Comparison of ENCODE assay signal across 8 mouse cellular contexts in the genomic region with DNA sequence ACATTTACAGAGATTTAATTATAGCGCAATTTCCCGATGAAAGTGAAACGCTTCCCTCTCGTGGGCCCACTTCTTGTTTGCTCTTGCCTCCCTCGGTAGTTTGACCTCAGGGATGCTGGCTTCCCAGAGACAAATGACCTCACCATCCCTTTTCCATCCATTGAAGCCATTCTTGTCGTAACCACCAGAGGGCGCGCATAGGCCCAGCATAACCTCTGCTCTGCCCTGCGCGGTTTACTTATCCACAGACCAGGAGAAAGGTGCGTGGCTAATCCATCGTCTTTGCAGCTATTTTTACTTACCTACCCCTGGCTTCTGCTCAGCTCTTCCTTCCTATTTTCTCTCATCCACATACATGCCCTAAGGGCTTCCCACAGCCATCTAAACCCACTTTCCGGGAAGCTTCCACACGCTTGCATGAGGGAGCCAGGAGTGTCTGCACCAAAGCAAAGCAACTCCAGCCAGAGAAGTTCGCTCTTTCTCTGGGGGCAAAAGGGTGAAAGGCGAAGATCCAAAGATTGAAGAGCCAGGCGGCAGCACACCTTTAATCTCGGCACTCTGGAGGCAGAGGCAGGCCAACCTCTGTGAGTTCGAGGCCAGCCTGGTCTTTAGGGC. TPM values are rescaled to one million over a fixed set of nuclear protein-coding genes. Genes with fewer than 3 reads are reported as not detected.
DNase-seq lines count a peak whose midpoint lies in the region; ATAC-seq and TF ChIP-seq lines count a peak whose summit lies in the region.

No protein-coding gene starts in this region.

- 0 out of 2 replicates have a peak overlapping the region, but pooled peaks have one; percentile 15 for H3K4me2 ChIP-seq in heart, embryonic 12.5 days
- no peak overlapping the region for H3K4me2 ChIP-seq in kidney, embryonic 15.5 days
- no peak overlapping the region for H3K4me2 ChIP-seq in liver, embryonic 13.5 days
- H3K4me2 ChIP-seq in neural tube, embryonic 12.5 days (replicated peaks) = no peak overlapping the region
- H3K4me2 ChIP-seq in stomach, postnatal 0 days (replicated peaks; ENCODE audit: low read depth) = no peak overlapping the region

- H3K9ac ChIP-seq in heart, embryonic 12.5 days = no peak overlapping the region; the same call in 1 of the 2 replicates
- no peak overlapping the region for H3K9ac ChIP-seq in kidney, embryonic 15.5 days
- no peak overlapping the region for H3K9ac ChIP-seq in liver, embryonic 13.5 days
- no peak overlapping the region for H3K9ac ChIP-seq in neural tube, embryonic 12.5 days
- H3K9ac ChIP-seq in stomach, postnatal 0 days (ENCODE audit: low read length) = no peak overlapping the region

- TF ChIP-seq POLR2A in bone marrow, adult 2 months (IDR thresholded peaks at IDR 0.05; ENCODE audit: borderline replicate concordance, control insufficient read depth, low read depth, low read length) = no peak
- TF ChIP-seq POLR2A in embryonic fibroblast, embryonic 13.5 days (IDR thresholded peaks at IDR 0.05; ENCODE audit: low read depth, low read length) = no peak

- peak; percentile 96 for TF ChIP-seq CTCF in bone marrow, adult 2 months (IDR thresholded peaks at IDR 0.05; ENCODE audit: control insufficient read depth, insufficient read depth, low read length)
- TF ChIP-seq CTCF in embryonic fibroblast, embryonic 13.5 days (IDR thresholded peaks at IDR 0.05; ENCODE audit: borderline replicate concordance, insufficient read depth, low read length) = peak; percentile 83; the same call in 1 of the 2 replicates
- peak; percentile 96 for TF ChIP-seq CTCF in stomach, postnatal 0 days (IDR thresholded peaks at IDR 0.05; ENCODE audit: low read depth)

- H3K27me3 ChIP-seq in heart, embryonic 12.5 days (replicated peaks) = no peaks in the 10 kb centered on the region
- no peaks in the 10 kb centered on the region for H3K27me3 ChIP-seq in kidney, embryonic 15.5 days
- H3K27me3 ChIP-seq in liver, embryonic 13.5 days = no peaks in the 10 kb centered on the region
- no peaks in the 10 kb centered on the region for H3K27me3 ChIP-seq in neural tube, embryonic 12.5 days (replicated peaks)
- no peaks in the 10 kb centered on the region for H3K27me3 ChIP-seq in stomach, postnatal 0 days (ENCODE audit: control insufficient read depth, insufficient read depth, low read length)

- peak; percentile 69 for DNase-seq in CD4-positive helper T cell, adult 2 months (ENCODE audit: low read depth, low spot score)
- DNase-seq in liver, embryonic 13.5 days = peak; percentile 60
- DNase-seq in stomach, postnatal 0 days (ENCODE audit: low spot score) = peak; percentile 85

- no peaks in the 10 kb centered on the region for H3K36me3 ChIP-seq in heart, embryonic 12.5 days
- H3K36me3 ChIP-seq in kidney, embryonic 15.5 days = no peaks in the 10 kb centered on the region
- H3K36me3 ChIP-seq in liver, embryonic 13.5 days = no peaks in the 10 kb centered on the region
- H3K36me3 ChIP-seq in neural tube, embryonic 12.5 days = no peaks in the 10 kb centered on the region
- no peaks in the 10 kb centered on the region for H3K36me3 ChIP-seq in stomach, postnatal 0 days (ENCODE audit: control insufficient read depth, insufficient read depth, low read length)

- no peaks in the 10 kb centered on the region for H3K4me1 ChIP-seq in bone marrow, adult 2 months (ENCODE audit: control insufficient read depth, insufficient read depth, low read length)
- no peaks in the 10 kb centered on the region for H3K4me1 ChIP-seq in embryonic fibroblast, embryonic 13.5 days (ENCODE audit: control insufficient read depth, insufficient read depth, low read length)
- H3K4me1 ChIP-seq in heart, embryonic 12.5 days (replicated peaks) = peaks cover 5% of the 10 kb centered on the region; the same call in 1 of the 2 replicates
- H3K4me1 ChIP-seq in kidney, embryonic 15.5 days = no peaks in the 10 kb centered on the region
- H3K4me1 ChIP-seq in liver, embryonic 13.5 days (replicated peaks) = peaks cover 3% of the 10 kb centered on the region; the same call in 1 of the 2 replicates
- H3K4me1 ChIP-seq in neural tube, embryonic 12.5 days = no peaks in the 10 kb centered on the region
- H3K4me1 ChIP-seq in stomach, postnatal 0 days (replicated peaks; ENCODE audit: control insufficient read depth, insufficient read depth) = no peaks in the 10 kb centered on the region

- no peak overlapping the region for H3K4me3 ChIP-seq in bone marrow, adult 2 months (replicated peaks; ENCODE audit: control insufficient read depth, low read depth, low read length)
- no peak overlapping the region for H3K4me3 ChIP-seq in embryonic fibroblast, embryonic 13.5 days (ENCODE audit: insufficient read depth, low read length)
- no peak overlapping the region for H3K4me3 ChIP-seq in heart, embryonic 12.5 days
- H3K4me3 ChIP-seq in kidney, embryonic 15.5 days (replicated peaks) = no peak overlapping the region
- H3K4me3 ChIP-seq in liver, embryonic 13.5 days (replicated peaks) = no peak overlapping the region
- H3K4me3 ChIP-seq in neural tube, embryonic 12.5 days = no peak overlapping the region
- H3K4me3 ChIP-seq in stomach, postnatal 0 days (ENCODE audit: low read depth, low read length) = no peak overlapping the region

- H3K27ac ChIP-seq in bone marrow, adult 2 months (ENCODE audit: control insufficient read depth, insufficient read depth, low read depth, low read length, poor library complexity) = no peak overlapping the region
- no peak overlapping the region for H3K27ac ChIP-seq in embryonic fibroblast, embryonic 13.5 days (ENCODE audit: insufficient read depth, low read length)
- no peak overlapping the region for H3K27ac ChIP-seq in heart, embryonic 12.5 days (ENCODE audit: poor library complexity, severe bottlenecking)
- H3K27ac ChIP-seq in kidney, embryonic 15.5 days = no peak overlapping the region
- no peak overlapping the region for H3K27ac ChIP-seq in liver, embryonic 13.5 days
- H3K27ac ChIP-seq in neural tube, embryonic 12.5 days = no peak overlapping the region
- no peak overlapping the region for H3K27ac ChIP-seq in stomach, postnatal 0 days (replicated peaks)

- peak; percentile 71 for ATAC-seq in heart, embryonic 12.5 days (ENCODE audit: insufficient number of reproducible peaks, low FRiP score)
- ATAC-seq in kidney, embryonic 15.5 days (replicated peaks; ENCODE audit: low FRiP score) = peak; percentile 78; the same call in 1 of the 2 replicates
- peak; percentile 51; the same call in 1 of the 2 replicates for ATAC-seq in liver, embryonic 13.5 days (ENCODE audit: low read depth)
- 0 out of 2 replicates have a peak, but pooled peaks have one; percentile 63 for ATAC-seq in neural tube, embryonic 12.5 days (ENCODE audit: low FRiP score, low read depth)
- ATAC-seq in stomach, postnatal 0 days (ENCODE audit: low FRiP score, low TSS enrichment) = peak; percentile 88

- WGBS in bone marrow, adult 2 months = 26% methylated on average over 19 of the region's 19 CpGs
- 19% methylated on average over 19 of the region's 19 CpGs for WGBS in heart, embryonic 12.5 days
- WGBS in kidney, embryonic 15.5 days = 22% methylated on average over 19 of the region's 19 CpGs
- WGBS in liver, embryonic 13.5 days (ENCODE audit: insufficient replicate concordance) = 18% methylated on average over 19 of the region's 19 CpGs
- WGBS in neural tube, embryonic 12.5 days = 23% methylated on average over 19 of the region's 19 CpGs
- 22% methylated on average over 19 of the region's 19 CpGs for WGBS in stomach, postnatal 0 days

- TF ChIP-seq EP300 in stomach, postnatal 0 days (optimal IDR thresholded peaks at IDR 0.05) = no peak

- no peaks in the 10 kb centered on the region for H3K9me3 ChIP-seq in heart, embryonic 12.5 days (replicated peaks)
- H3K9me3 ChIP-seq in kidney, embryonic 15.5 days (replicated peaks) = no peaks in the 10 kb centered on the region; the same call in 1 of the 2 replicates
- no peaks in the 10 kb centered on the region for H3K9me3 ChIP-seq in liver, embryonic 13.5 days (replicated peaks)
- 0 out of 2 replicates have a peak, but pooled peaks cover 3% of the 10 kb centered on the region for H3K9me3 ChIP-seq in neural tube, embryonic 12.5 days
- no peaks in the 10 kb centered on the region for H3K9me3 ChIP-seq in stomach, postnatal 0 days (ENCODE audit: control insufficient read depth, low read length)

RNA-seq across cellular contexts. Expression of gene Prph2, which starts 6.3 kb away (rescaled TPM):
- not detected in 2 replicates for polyA plus RNA-seq in bone marrow, adult 2 months (2011; ENCODE audit: insufficient read depth, insufficient read length, low replicate concordance, missing spikeins)
- polyA plus RNA-seq in embryonic fibroblast, embryonic 13.5 days (2011; ENCODE audit: insufficient read length, low read depth, missing spikeins) = not detected in 2 replicates
- not detected in 2 replicates for polyA plus RNA-seq in heart, embryonic 12.5 days (2016; fragmentation: Nextera tagmentation; extraction: Ambion mirVana)
- 0.08 TPM in 1 of 2 replicates, not detected in the other for polyA plus RNA-seq in kidney, embryonic 15.5 days (2015; fragmentation: Nextera tagmentation; extraction: Ambion mirVana)
- polyA plus RNA-seq in liver, embryonic 13.5 days (2015; fragmentation: Nextera tagmentation; extraction: Ambion mirVana) = not detected in 2 replicates
- not detected in 2 replicates for polyA plus RNA-seq in neural tube, embryonic 12.5 days (2016; fragmentation: Nextera tagmentation; extraction: Ambion mirVana)
- not detected in 2 replicates for polyA plus RNA-seq in stomach, postnatal 0 days (2015; fragmentation: Nextera tagmentation; extraction: Ambion mirVana)

RNA-seq across cellular contexts. Expression of gene Tbcc, which starts 13.5 kb away (rescaled TPM):
- 11.8 and 24.5 TPM in 2 replicates for polyA plus RNA-seq in bone marrow, adult 2 months (2011; ENCODE audit: insufficient read depth, insufficient read length, low replicate concordance, missing spikeins)
- 11.5 and 16.5 TPM in 2 replicates for polyA plus RNA-seq in embryonic fibroblast, embryonic 13.5 days (2011; ENCODE audit: insufficient read length, low read depth, missing spikeins)
- 52.4 and 55.1 TPM in 2 replicates for polyA plus RNA-seq in heart, embryonic 12.5 days (2016; fragmentation: Nextera tagmentation; extraction: Ambion mirVana)
- polyA plus RNA-seq in kidney, embryonic 15.5 days (2015; fragmentation: Nextera tagmentation; extraction: Ambion mirVana) = 59.3 and 59.7 TPM in 2 replicates
- polyA plus RNA-seq in liver, embryonic 13.5 days (2015; fragmentation: Nextera tagmentation; extraction: Ambion mirVana) = 22.4 and 24.9 TPM in 2 replicates
- polyA plus RNA-seq in neural tube, embryonic 12.5 days (2016; fragmentation: Nextera tagmentation; extraction: Ambion mirVana) = 87.8 and 89.5 TPM in 2 replicates
- polyA plus RNA-seq in stomach, postnatal 0 days (2015; fragmentation: Nextera tagmentation; extraction: Ambion mirVana) = 42.2 and 45.5 TPM in 2 replicates

RNA-seq across cellular contexts. Expression of gene Bicral, which starts 45.7 kb away (rescaled TPM):
- 3.7 and 16.0 TPM in 2 replicates for polyA plus RNA-seq in bone marrow, adult 2 months (2011; ENCODE audit: insufficient read depth, insufficient read length, low replicate concordance, missing spikeins)
- 9.4 and 14.0 TPM in 2 replicates for polyA plus RNA-seq in embryonic fibroblast, embryonic 13.5 days (2011; ENCODE audit: insufficient read length, low read depth, missing spikeins)
- polyA plus RNA-seq in heart, embryonic 12.5 days (2016; fragmentation: Nextera tagmentation; extraction: Ambion mirVana) = 4.0 and 5.7 TPM in 2 replicates
- 4.2 and 4.9 TPM in 2 replicates for polyA plus RNA-seq in kidney, embryonic 15.5 days (2015; fragmentation: Nextera tagmentation; extraction: Ambion mirVana)
- 2.6 and 3.6 TPM in 2 replicates for polyA plus RNA-seq in liver, embryonic 13.5 days (2015; fragmentation: Nextera tagmentation; extraction: Ambion mirVana)
- 7.0 and 8.0 TPM in 2 replicates for polyA plus RNA-seq in neural tube, embryonic 12.5 days (2016; fragmentation: Nextera tagmentation; extraction: Ambion mirVana)
- polyA plus RNA-seq in stomach, postnatal 0 days (2015; fragmentation: Nextera tagmentation; extraction: Ambion mirVana) = 2.3 and 2.8 TPM in 2 replicates
